Mouse (Mus musculus): ENCODE measurements around the gene Cpped1. TPM values are rescaled to one million over a fixed set of nuclear protein-coding genes. Genes with fewer than 3 reads are reported as not detected.

Gene Cpped1
- total RNA-seq (2014; rRNA removed) (15.6 and 16.5 TPM in 2 replicates), polyA plus RNA-seq (2015; fragmentation: Nextera tagmentation; extraction: Ambion mirVana) (19.1 and 22.0 TPM in 2 replicates)

GRCm38 (mm10) chr16:11909035-11909591 lies at the start of gene Cpped1:
TSS of gene Cpped1 (minus strand) at chr16:11909445.
- no peak; the same call in 1 of the 2 replicates for TF ChIP-seq CTCF (IDR thresholded peaks at IDR 0.05; ENCODE audit: low read depth)
- Histone ChIP-seq H3K36me3 (ENCODE audit: insufficient read depth) (no peaks in the 10 kb centered on the region), H3K9me3 (ENCODE audit: low read length) (no peaks in the 10 kb centered on the region), H3K27me3 (ENCODE audit: insufficient read depth, low read length) (no peaks in the 10 kb centered on the region), H3K4me1 (ENCODE audit: insufficient read depth) (peaks cover 9% of the 10 kb centered on the region; the same call in 1 of the 2 replicates), H3K27ac (ENCODE audit: low read depth, low read length) (peak within 1 kb of the TSS; percentile 90), H3K9ac (peak within 1 kb of the TSS; percentile 83), H3K4me3 (ENCODE audit: low read depth, low read length) (peak within 1 kb of the TSS; percentile 58), H3K4me2 (ENCODE audit: low read depth) (peak within 1 kb of the TSS; percentile 62)
- ATAC-seq (peak; percentile 98), DNase-seq (peak; percentile 94)
- WGBS: 1% methylated on average over 32 of the region's 32 CpGs

GRCm38 (mm10) chr16:11940477-11940876 lies 31.2 kb upstream of the Cpped1 start:
- peak; percentile 74 for TF ChIP-seq CTCF (IDR thresholded peaks at IDR 0.05; ENCODE audit: low read depth)
- Histone ChIP-seq H3K27ac (ENCODE audit: low read depth, low read length) (no peak overlapping the region), H3K4me3 (ENCODE audit: low read depth, low read length) (no peak overlapping the region), H3K9me3 (ENCODE audit: low read length) (no peaks in the 10 kb centered on the region), H3K4me2 (ENCODE audit: low read depth) (no peak overlapping the region), H3K4me1 (ENCODE audit: insufficient read depth) (no peaks in the 10 kb centered on the region), H3K9ac (no peak overlapping the region), H3K27me3 (ENCODE audit: insufficient read depth, low read length) (no peaks in the 10 kb centered on the region), H3K36me3 (ENCODE audit: insufficient read depth) (no peaks in the 10 kb centered on the region)
- DNase-seq: peak; percentile 45
- ATAC-seq: no peak

GRCm38 (mm10) chr16:11910801-11911200 lies 1.6 kb upstream of the Cpped1 start:
- no peak for DNase-seq
- Histone ChIP-seq H3K9me3 (ENCODE audit: low read length) (no peaks in the 10 kb centered on the region), H3K27ac (ENCODE audit: low read depth, low read length) (no peak overlapping the region), H3K27me3 (ENCODE audit: insufficient read depth, low read length) (no peaks in the 10 kb centered on the region), H3K4me2 (ENCODE audit: low read depth) (no peak overlapping the region), H3K36me3 (ENCODE audit: insufficient read depth) (no peaks in the 10 kb centered on the region), H3K4me3 (ENCODE audit: low read depth, low read length) (no peak overlapping the region), H3K9ac (no peak overlapping the region), H3K4me1 (ENCODE audit: insufficient read depth) (peaks cover 9% of the 10 kb centered on the region; the same call in 1 of the 2 replicates)
- no peak for TF ChIP-seq CTCF (IDR thresholded peaks at IDR 0.05; ENCODE audit: low read depth)
- 84% methylated on average over 3 of the region's 3 CpGs for WGBS
- ATAC-seq: no peak

GRCm38 (mm10) chr16:11909817-11910216 lies 572 bp upstream of the Cpped1 start:
- ATAC-seq: no peak
- no peaks in the 10 kb centered on the region for H3K27me3 ChIP-seq (ENCODE audit: insufficient read depth, low read length)
- no peak for DNase-seq
- H3K4me1 ChIP-seq (ENCODE audit: insufficient read depth): peaks cover 9% of the 10 kb centered on the region; the same call in 1 of the 2 replicates
- peak overlapping the region; percentile 62; the same call in 1 of the 2 replicates for H3K4me2 ChIP-seq (ENCODE audit: low read depth)
- no peak for TF ChIP-seq CTCF (IDR thresholded peaks at IDR 0.05; ENCODE audit: low read depth)
- H3K9me3 ChIP-seq (ENCODE audit: low read length): no peaks in the 10 kb centered on the region
- H3K36me3 ChIP-seq (ENCODE audit: insufficient read depth): no peaks in the 10 kb centered on the region
- H3K4me3 ChIP-seq (ENCODE audit: low read depth, low read length): no peak overlapping the region
- no peak overlapping the region for H3K9ac ChIP-seq
- no peak overlapping the region for H3K27ac ChIP-seq (ENCODE audit: low read depth, low read length)
- WGBS: 77% methylated on average over 3 of the region's 3 CpGs

GRCm38 (mm10) chr16:11908461-11909014 lies 707 bp downstream of the Cpped1 start:
- no peak for DNase-seq
- Histone ChIP-seq H3K4me2 (ENCODE audit: low read depth) (peak overlapping the region; percentile 62), H3K27ac (ENCODE audit: low read depth, low read length) (peak overlapping the region; percentile 90), H3K36me3 (ENCODE audit: insufficient read depth) (no peaks in the 10 kb centered on the region), H3K9me3 (ENCODE audit: low read length) (no peaks in the 10 kb centered on the region), H3K9ac (peak overlapping the region; percentile 83), H3K4me3 (ENCODE audit: low read depth, low read length) (peak overlapping the region; percentile 58), H3K4me1 (ENCODE audit: insufficient read depth) (peaks cover 9% of the 10 kb centered on the region; the same call in 1 of the 2 replicates), H3K27me3 (ENCODE audit: insufficient read depth, low read length) (no peaks in the 10 kb centered on the region)
- 16% methylated on average over 11 of the region's 11 CpGs for WGBS
- peak; percentile 53 for ATAC-seq
- TF ChIP-seq CTCF (IDR thresholded peaks at IDR 0.05; ENCODE audit: low read depth): no peak

- Histone ChIP-seq H3K4me3 (ENCODE audit: low read depth, low read length) (no peak overlapping the region), H3K36me3 (ENCODE audit: insufficient read depth) (no peaks in the 10 kb centered on the region), H3K27me3 (ENCODE audit: insufficient read depth, low read length) (no peaks in the 10 kb centered on the region), H3K4me1 (ENCODE audit: insufficient read depth) (peaks cover 9% of the 10 kb centered on the region; the same call in 1 of the 2 replicates), H3K4me2 (ENCODE audit: low read depth) (peak overlapping the region; percentile 62), H3K9ac (no peak overlapping the region), H3K9me3 (ENCODE audit: low read length) (no peaks in the 10 kb centered on the region), H3K27ac (ENCODE audit: low read depth, low read length) (peak overlapping the region; percentile 90)
- WGBS: 74% methylated on average over 4 of the region's 4 CpGs
- ATAC-seq (no peak), DNase-seq (no peak)
- no peak for TF ChIP-seq CTCF (IDR thresholded peaks at IDR 0.05; ENCODE audit: low read depth)
Observed at GRCm38 (mm10) chr16:11907816-11908215, 1.4 kb downstream of the Cpped1 start.

GRCm38 (mm10) chr16:11906906-11907305 lies 2.3 kb downstream of the Cpped1 start:
- H3K4me3 ChIP-seq (ENCODE audit: low read depth, low read length): no peak overlapping the region
- no peaks in the 10 kb centered on the region for H3K9me3 ChIP-seq (ENCODE audit: low read length)
- H3K27me3 ChIP-seq (ENCODE audit: insufficient read depth, low read length): no peaks in the 10 kb centered on the region
- no peak overlapping the region for H3K4me2 ChIP-seq (ENCODE audit: low read depth)
- DNase-seq (no peak), ATAC-seq (no peak)
- no peak for TF ChIP-seq CTCF (IDR thresholded peaks at IDR 0.05; ENCODE audit: low read depth)
- H3K27ac ChIP-seq (ENCODE audit: low read depth, low read length): no peak overlapping the region
- no peak overlapping the region for H3K9ac ChIP-seq
- no peaks in the 10 kb centered on the region for H3K36me3 ChIP-seq (ENCODE audit: insufficient read depth)
- H3K4me1 ChIP-seq (ENCODE audit: insufficient read depth): peaks cover 9% of the 10 kb centered on the region; the same call in 1 of the 2 replicates
- 57% methylated on average over 1 of the region's 1 CpGs for WGBS

All from forebrain, postnatal 0 days (tissue).